Mouse (Mus musculus): ENCODE data around the gene Csk. TPM values are rescaled to one million over a fixed set of nuclear protein-coding genes. Genes with fewer than 3 reads are reported as not detected.

Csk gene
- polyA plus RNA-seq, 1 experiment from 2014 or later = 38.2 TPM

DNA sequence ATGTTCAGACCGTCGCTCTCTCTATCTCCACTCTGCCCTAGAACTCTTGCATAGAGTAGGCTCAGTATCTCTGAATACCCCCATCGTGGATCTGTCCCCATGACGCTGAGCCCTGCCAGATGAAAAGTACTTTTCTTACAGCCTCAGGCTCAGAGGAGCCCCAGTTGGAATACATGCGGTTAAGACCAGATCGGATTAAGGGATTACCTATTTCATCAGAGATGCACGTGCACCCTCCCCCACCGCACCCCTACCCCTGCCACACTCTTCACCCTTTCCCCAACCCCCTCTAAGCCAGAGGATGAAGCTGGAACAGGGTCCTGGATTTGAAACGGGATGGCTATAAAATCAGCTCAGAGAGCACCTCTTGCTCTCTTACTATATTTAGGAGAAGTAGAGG, 47.9 kb downstream of the Csk start:
- Histone ChIP-seq H3K4me2 (ENCODE audit: low read length) (peak overlapping the region; percentile 68), H3K4me1 (ENCODE audit: control insufficient read depth, insufficient read depth, low read length) (peaks cover 19% of the 10 kb centered on the region), H3K36me3 (ENCODE audit: control insufficient read depth, insufficient read depth, low read length) (no peaks in the 10 kb centered on the region), H3K4me3 (ENCODE audit: low read depth, low read length) (no peak overlapping the region), H3K27me3 (ENCODE audit: control insufficient read depth, insufficient read depth, low read depth, low read length) (peaks cover 6% of the 10 kb centered on the region), H3K27ac (ENCODE audit: low read length) (no peak overlapping the region), H3K9me3 (replicated peaks; ENCODE audit: control insufficient read depth, low read length, poor library complexity, severe bottlenecking) (no peaks in the 10 kb centered on the region), H3K9ac (ENCODE audit: low read depth, low read length) (no peak overlapping the region)
- ATAC-seq = peak; percentile 43; the same call in 1 of the 2 replicates
- 4% methylated on average over 9 of the region's 9 CpGs for WGBS

GRCm38 (mm10) chr9:57604875-57605274, 48.6 kb downstream of the Csk start:
- H3K4me1 ChIP-seq (ENCODE audit: control insufficient read depth, insufficient read depth, low read length) = peaks cover 17% of the 10 kb centered on the region
- whole genome bisulfite sequencing = 61% methylated on average over 4 of the region's 4 CpGs

DNA sequence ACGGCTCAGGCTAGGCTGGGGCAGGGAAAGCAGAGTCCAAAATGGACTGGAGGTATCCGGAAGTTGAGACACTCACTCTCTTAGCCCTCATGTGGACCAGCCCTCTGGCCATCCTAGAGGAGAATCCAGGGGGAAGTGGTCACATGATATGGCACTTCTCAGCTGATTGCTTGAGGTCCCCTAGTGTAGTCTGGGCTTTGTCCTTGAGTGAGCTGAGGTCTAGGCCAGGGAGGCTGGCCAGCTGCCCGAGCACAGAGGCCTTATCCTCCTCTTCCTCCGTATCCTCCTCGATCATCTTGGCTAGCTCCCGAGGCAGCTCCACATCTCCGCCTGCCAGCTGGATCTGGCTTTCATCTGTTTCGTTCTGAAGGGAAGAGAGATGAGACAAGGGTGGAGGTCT, 51.3 kb downstream of the Csk start:
- no peak overlapping the region for H3K4me2 ChIP-seq (ENCODE audit: low read length)
- no peak for ATAC-seq
- H3K4me3 ChIP-seq (ENCODE audit: low read depth, low read length) = no peak overlapping the region
- H3K27ac ChIP-seq (ENCODE audit: low read length) = no peak overlapping the region
- H3K9me3 ChIP-seq (replicated peaks; ENCODE audit: control insufficient read depth, low read length, poor library complexity, severe bottlenecking) = no peaks in the 10 kb centered on the region
- H3K36me3 ChIP-seq (ENCODE audit: control insufficient read depth, insufficient read depth, low read length) = no peaks in the 10 kb centered on the region
- H3K9ac ChIP-seq (ENCODE audit: low read depth, low read length) = no peak overlapping the region
- peaks cover 6% of the 10 kb centered on the region for H3K27me3 ChIP-seq (ENCODE audit: control insufficient read depth, insufficient read depth, low read depth, low read length)
- peaks cover 21% of the 10 kb centered on the region for H3K4me1 ChIP-seq (ENCODE audit: control insufficient read depth, insufficient read depth, low read length)
- WGBS = 69% methylated on average over 8 of the region's 8 CpGs

More at GRCm38 (mm10) chr9:57604875-57605274, 48.6 kb downstream of the Csk start:
- Histone ChIP-seq H3K36me3 (ENCODE audit: control insufficient read depth, insufficient read depth, low read length) (no peaks in the 10 kb centered on the region), H3K27me3 (ENCODE audit: control insufficient read depth, insufficient read depth, low read depth, low read length) (peaks cover 6% of the 10 kb centered on the region), H3K27ac (ENCODE audit: low read length) (no peak overlapping the region), H3K9ac (ENCODE audit: low read depth, low read length) (no peak overlapping the region), H3K4me2 (ENCODE audit: low read length) (no peak overlapping the region), H3K9me3 (replicated peaks; ENCODE audit: control insufficient read depth, low read length, poor library complexity, severe bottlenecking) (no peaks in the 10 kb centered on the region), H3K4me3 (ENCODE audit: low read depth, low read length) (no peak overlapping the region)
- no peak for ATAC-seq

DNA sequence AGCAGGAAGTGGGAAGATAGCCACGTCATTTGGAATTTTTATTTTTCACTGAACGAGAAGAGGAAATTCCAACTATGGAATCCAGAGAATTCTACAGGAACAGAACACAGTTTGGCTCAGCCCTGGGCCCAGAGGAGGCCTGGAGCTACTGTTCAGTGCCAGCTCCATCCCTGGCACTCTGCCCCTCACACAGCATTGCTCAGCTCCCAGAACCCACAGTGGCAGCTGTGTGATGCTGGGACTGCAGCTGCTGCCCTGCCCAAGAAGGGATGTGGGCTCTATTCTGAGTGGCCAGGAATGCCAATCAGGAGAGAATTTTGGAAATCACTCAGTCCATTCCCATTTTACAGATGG, 52.1 kb downstream of the Csk start:
- H3K27me3 ChIP-seq (ENCODE audit: control insufficient read depth, insufficient read depth, low read depth, low read length) = peaks cover 6% of the 10 kb centered on the region
- no peak overlapping the region for H3K4me2 ChIP-seq (ENCODE audit: low read length)
- no peak overlapping the region for H3K4me3 ChIP-seq (ENCODE audit: low read depth, low read length)
- H3K4me1 ChIP-seq (ENCODE audit: control insufficient read depth, insufficient read depth, low read length) = peaks cover 16% of the 10 kb centered on the region
- no peak for ATAC-seq
- no peak overlapping the region for H3K27ac ChIP-seq (ENCODE audit: low read length)
- no peak overlapping the region for H3K9ac ChIP-seq (ENCODE audit: low read depth, low read length)
- H3K36me3 ChIP-seq (ENCODE audit: control insufficient read depth, insufficient read depth, low read length) = no peaks in the 10 kb centered on the region
- 70% methylated on average over 2 of the region's 2 CpGs for WGBS
- H3K9me3 ChIP-seq (replicated peaks; ENCODE audit: control insufficient read depth, low read length, poor library complexity, severe bottlenecking) = no peaks in the 10 kb centered on the region

DNA sequence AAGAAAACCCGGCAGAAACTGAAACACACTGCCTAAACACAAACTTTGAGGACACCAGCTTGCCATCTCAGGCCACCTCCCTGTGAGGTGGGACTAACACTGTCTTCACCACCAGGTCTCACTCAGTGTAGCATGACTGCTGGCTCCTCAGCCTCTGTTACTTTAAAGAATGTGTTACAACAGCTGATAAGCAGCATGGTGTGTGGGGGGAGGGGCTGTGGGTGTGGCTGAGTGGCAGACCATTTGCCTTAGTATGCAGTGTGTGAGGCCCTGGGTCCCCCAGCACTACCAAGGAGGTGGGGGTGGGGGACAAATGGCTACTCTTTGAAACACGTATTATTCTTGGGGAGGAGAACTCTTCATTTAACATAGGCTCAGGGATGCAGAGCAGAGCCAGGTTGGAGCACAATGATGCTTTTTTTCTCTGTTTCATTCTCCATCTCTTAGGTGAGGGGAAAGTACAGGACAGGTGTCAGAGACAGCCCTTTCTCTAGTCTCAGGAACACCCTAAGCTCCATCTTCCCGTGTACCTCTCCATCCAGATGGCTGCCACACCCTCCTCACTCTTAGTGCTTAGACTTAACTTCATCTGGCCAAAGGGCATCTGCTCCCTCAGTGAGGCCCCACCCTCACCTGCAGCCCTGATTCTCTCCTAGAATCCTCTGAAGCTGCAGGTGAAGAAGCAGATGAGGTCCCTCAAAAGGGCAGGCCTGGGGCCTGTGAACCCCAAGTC, 52.6 kb downstream of the Csk start:
- no peak overlapping the region for H3K4me2 ChIP-seq (ENCODE audit: low read length)
- H3K9me3 ChIP-seq (replicated peaks; ENCODE audit: control insufficient read depth, low read length, poor library complexity, severe bottlenecking) = no peaks in the 10 kb centered on the region
- H3K4me1 ChIP-seq (ENCODE audit: control insufficient read depth, insufficient read depth, low read length) = peaks cover 10% of the 10 kb centered on the region
- no peak for ATAC-seq
- H3K4me3 ChIP-seq (ENCODE audit: low read depth, low read length) = no peak overlapping the region
- no peak overlapping the region for H3K9ac ChIP-seq (ENCODE audit: low read depth, low read length)
- no peak overlapping the region for H3K27ac ChIP-seq (ENCODE audit: low read length)
- no peaks in the 10 kb centered on the region for H3K36me3 ChIP-seq (ENCODE audit: control insufficient read depth, insufficient read depth, low read length)
- 10% methylated on average over 3 of the region's 3 CpGs for WGBS
- H3K27me3 ChIP-seq (ENCODE audit: control insufficient read depth, insufficient read depth, low read depth, low read length) = peaks cover 3% of the 10 kb centered on the region

GRCm38 (mm10) chr9:57598851-57599563, 54.4 kb downstream of the Csk start:
- 37% methylated on average over 8 of the region's 8 CpGs for WGBS
- H3K4me3 ChIP-seq (ENCODE audit: low read depth, low read length) = no peak overlapping the region
- H3K4me1 ChIP-seq (ENCODE audit: control insufficient read depth, insufficient read depth, low read length) = peaks cover 8% of the 10 kb centered on the region; the same call in 1 of the 2 replicates
- H3K9me3 ChIP-seq (replicated peaks; ENCODE audit: control insufficient read depth, low read length, poor library complexity, severe bottlenecking) = no peaks in the 10 kb centered on the region
- 0 out of 2 replicates have a peak overlapping the region, but pooled peaks have one; percentile 28 for H3K9ac ChIP-seq (ENCODE audit: low read depth, low read length)
- no peak overlapping the region for H3K4me2 ChIP-seq (ENCODE audit: low read length)
- H3K27ac ChIP-seq (ENCODE audit: low read length) = no peak overlapping the region
- H3K27me3 ChIP-seq (ENCODE audit: control insufficient read depth, insufficient read depth, low read depth, low read length) = no peaks in the 10 kb centered on the region
- ATAC-seq = peak; percentile 21; the same call in 1 of the 2 replicates
- peaks cover 2% of the 10 kb centered on the region; the same call in 1 of the 2 replicates for H3K36me3 ChIP-seq (ENCODE audit: control insufficient read depth, insufficient read depth, low read length)

- Histone ChIP-seq H3K4me1 (ENCODE audit: control insufficient read depth, insufficient read depth, low read length) (peaks cover 8% of the 10 kb centered on the region; the same call in 1 of the 2 replicates), H3K27me3 (ENCODE audit: control insufficient read depth, insufficient read depth, low read depth, low read length) (no peaks in the 10 kb centered on the region), H3K9ac (ENCODE audit: low read depth, low read length) (no peak overlapping the region), H3K4me3 (ENCODE audit: low read depth, low read length) (no peak overlapping the region), H3K4me2 (ENCODE audit: low read length) (no peak overlapping the region), H3K36me3 (ENCODE audit: control insufficient read depth, insufficient read depth, low read length) (peaks cover 11% of the 10 kb centered on the region), H3K9me3 (replicated peaks; ENCODE audit: control insufficient read depth, low read length, poor library complexity, severe bottlenecking) (no peaks in the 10 kb centered on the region), H3K27ac (ENCODE audit: low read length) (no peak overlapping the region)
- 24% methylated on average over 4 of the region's 4 CpGs for WGBS
- no peak for ATAC-seq
Measured at GRCm38 (mm10) chr9:57597929-57598382, 55.5 kb downstream of the Csk start.

DNA sequence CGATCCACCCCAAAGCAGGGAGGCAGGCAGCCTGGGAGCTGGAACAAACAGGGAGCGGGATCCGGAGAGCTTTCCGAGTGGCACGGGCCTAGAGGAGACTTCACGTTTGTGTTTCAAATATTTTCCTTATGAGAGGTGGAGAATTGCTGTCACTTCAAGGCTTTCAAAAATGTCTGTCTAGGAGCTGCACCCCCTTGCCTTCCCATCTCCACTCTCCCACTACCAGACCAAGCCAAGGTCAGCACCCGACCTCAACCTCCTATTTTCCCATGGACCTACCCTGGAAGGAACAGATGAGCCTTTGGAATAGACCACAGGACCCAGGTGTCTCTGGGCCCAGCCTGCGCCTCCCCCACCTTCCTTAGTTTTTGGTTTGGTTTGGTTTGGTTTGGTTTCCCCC, 56.2 kb downstream of the Csk start:
- no peaks in the 10 kb centered on the region for H3K27me3 ChIP-seq (ENCODE audit: control insufficient read depth, insufficient read depth, low read depth, low read length)
- H3K4me2 ChIP-seq (ENCODE audit: low read length) = no peak overlapping the region
- no peak overlapping the region for H3K9ac ChIP-seq (ENCODE audit: low read depth, low read length)
- H3K4me1 ChIP-seq (ENCODE audit: control insufficient read depth, insufficient read depth, low read length) = peaks cover 8% of the 10 kb centered on the region; the same call in 1 of the 2 replicates
- no peak for ATAC-seq
- H3K9me3 ChIP-seq (replicated peaks; ENCODE audit: control insufficient read depth, low read length, poor library complexity, severe bottlenecking) = no peaks in the 10 kb centered on the region
- WGBS = 80% methylated on average over 8 of the region's 8 CpGs
- no peak overlapping the region for H3K4me3 ChIP-seq (ENCODE audit: low read depth, low read length)
- H3K27ac ChIP-seq (ENCODE audit: low read length) = no peak overlapping the region
- H3K36me3 ChIP-seq (ENCODE audit: control insufficient read depth, insufficient read depth, low read length) = peaks cover 13% of the 10 kb centered on the region

- Histone ChIP-seq H3K9ac (ENCODE audit: low read depth, low read length) (no peak overlapping the region), H3K4me1 (ENCODE audit: control insufficient read depth, insufficient read depth, low read length) (peaks cover 7% of the 10 kb centered on the region; the same call in 1 of the 2 replicates), H3K36me3 (ENCODE audit: control insufficient read depth, insufficient read depth, low read length) (peaks cover 13% of the 10 kb centered on the region), H3K27me3 (ENCODE audit: control insufficient read depth, insufficient read depth, low read depth, low read length) (no peaks in the 10 kb centered on the region), H3K27ac (ENCODE audit: low read length) (no peak overlapping the region), H3K4me2 (ENCODE audit: low read length) (no peak overlapping the region), H3K9me3 (replicated peaks; ENCODE audit: control insufficient read depth, low read length, poor library complexity, severe bottlenecking) (no peaks in the 10 kb centered on the region), H3K4me3 (ENCODE audit: low read depth, low read length) (no peak overlapping the region)
- 77% methylated on average over 9 of the region's 9 CpGs for WGBS
- no peak for ATAC-seq
Measured at GRCm38 (mm10) chr9:57594174-57594509, 59.3 kb downstream of the Csk start.
